Mouse (Mus musculus): ENCODE measurements at regions not wholly inside any gene's neighbourhood (a gene's known extent, or its start where the extent isn't known, plus 50 kb on each side); places are given as distances from the start of the nearest gene placed in this dataset.

- Histone ChIP-seq H3K9me3 (replicated peaks; ENCODE audit: control insufficient read depth, low read length) (no peaks in the 10 kb centered on the region), H3K4me1 (ENCODE audit: control insufficient read depth, insufficient read depth, low read length) (no peaks in the 10 kb centered on the region), H3K4me3 (ENCODE audit: low read length) (no peak overlapping the region), H3K36me3 (ENCODE audit: control insufficient read depth, insufficient read depth) (no peaks in the 10 kb centered on the region), H3K9ac (ENCODE audit: low read length) (no peak overlapping the region), H3K27me3 (ENCODE audit: control insufficient read depth, insufficient read depth, low read length) (no peaks in the 10 kb centered on the region), H3K27ac (ENCODE audit: low read length) (no peak overlapping the region), H3K4me2 (ENCODE audit: low read depth, low read length) (no peak overlapping the region)
- 85% methylated on average over 6 of the region's 6 CpGs for WGBS
- ATAC-seq (replicated peaks; ENCODE audit: extremely low read depth, insufficient read depth, low FRiP score) = no peak
Observed at GRCm38 (mm10) chr7:69581668-69582067, 784.9 kb downstream of the Nr2f2 start.

GRCm38 (mm10) chr7:69578958-69579810 lies 787.4 kb downstream of the Nr2f2 start:
- no peaks in the 10 kb centered on the region for H3K9me3 ChIP-seq (replicated peaks; ENCODE audit: control insufficient read depth, low read length)
- no peak overlapping the region for H3K4me3 ChIP-seq (ENCODE audit: low read length)
- H3K27ac ChIP-seq (ENCODE audit: low read length) = no peak overlapping the region
- no peak overlapping the region for H3K4me2 ChIP-seq (ENCODE audit: low read depth, low read length)
- H3K27me3 ChIP-seq (ENCODE audit: control insufficient read depth, insufficient read depth, low read length) = no peaks in the 10 kb centered on the region
- no peaks in the 10 kb centered on the region for H3K36me3 ChIP-seq (ENCODE audit: control insufficient read depth, insufficient read depth)
- H3K9ac ChIP-seq (ENCODE audit: low read length) = no peak overlapping the region
- WGBS = 60% methylated on average over 18 of the region's 18 CpGs
- no peak for ATAC-seq (replicated peaks; ENCODE audit: extremely low read depth, insufficient read depth, low FRiP score)
- H3K4me1 ChIP-seq (ENCODE audit: control insufficient read depth, insufficient read depth, low read length) = no peaks in the 10 kb centered on the region

GRCm38 (mm10) chr7:69577754-69578153 lies 788.8 kb downstream of the Nr2f2 start:
- no peaks in the 10 kb centered on the region for H3K4me1 ChIP-seq (ENCODE audit: control insufficient read depth, insufficient read depth, low read length)
- 68% methylated on average over 6 of the region's 6 CpGs for WGBS
- no peak for ATAC-seq (replicated peaks; ENCODE audit: extremely low read depth, insufficient read depth, low FRiP score)
- H3K27me3 ChIP-seq (ENCODE audit: control insufficient read depth, insufficient read depth, low read length) = no peaks in the 10 kb centered on the region
- H3K36me3 ChIP-seq (ENCODE audit: control insufficient read depth, insufficient read depth) = no peaks in the 10 kb centered on the region
- no peak overlapping the region for H3K4me3 ChIP-seq (ENCODE audit: low read length)
- no peak overlapping the region for H3K9ac ChIP-seq (ENCODE audit: low read length)
- no peak overlapping the region for H3K27ac ChIP-seq (ENCODE audit: low read length)
- no peaks in the 10 kb centered on the region for H3K9me3 ChIP-seq (replicated peaks; ENCODE audit: control insufficient read depth, low read length)
- H3K4me2 ChIP-seq (ENCODE audit: low read depth, low read length) = no peak overlapping the region

GRCm38 (mm10) chr7:69576596-69576995 lies 789.9 kb downstream of the Nr2f2 start:
- no peak overlapping the region for H3K27ac ChIP-seq (ENCODE audit: low read length)
- no peak for ATAC-seq (replicated peaks; ENCODE audit: extremely low read depth, insufficient read depth, low FRiP score)
- no peak overlapping the region for H3K4me3 ChIP-seq (ENCODE audit: low read length)
- H3K9me3 ChIP-seq (replicated peaks; ENCODE audit: control insufficient read depth, low read length) = no peaks in the 10 kb centered on the region
- H3K4me2 ChIP-seq (ENCODE audit: low read depth, low read length) = no peak overlapping the region
- 79% methylated on average over 6 of the region's 6 CpGs for WGBS
- no peaks in the 10 kb centered on the region for H3K27me3 ChIP-seq (ENCODE audit: control insufficient read depth, insufficient read depth, low read length)
- H3K4me1 ChIP-seq (ENCODE audit: control insufficient read depth, insufficient read depth, low read length) = no peaks in the 10 kb centered on the region
- no peaks in the 10 kb centered on the region for H3K36me3 ChIP-seq (ENCODE audit: control insufficient read depth, insufficient read depth)
- no peak overlapping the region for H3K9ac ChIP-seq (ENCODE audit: low read length)

GRCm38 (mm10) chr7:69573730-69574129 lies 792.8 kb downstream of the Nr2f2 start:
- no peaks in the 10 kb centered on the region for H3K27me3 ChIP-seq (ENCODE audit: control insufficient read depth, insufficient read depth, low read length)
- H3K27ac ChIP-seq (ENCODE audit: low read length) = no peak overlapping the region
- H3K36me3 ChIP-seq (ENCODE audit: control insufficient read depth, insufficient read depth) = no peaks in the 10 kb centered on the region
- no peak overlapping the region for H3K4me2 ChIP-seq (ENCODE audit: low read depth, low read length)
- ATAC-seq (replicated peaks; ENCODE audit: extremely low read depth, insufficient read depth, low FRiP score) = no peak
- no peak overlapping the region for H3K4me3 ChIP-seq (ENCODE audit: low read length)
- no peak overlapping the region for H3K9ac ChIP-seq (ENCODE audit: low read length)
- WGBS = 78% methylated on average over 5 of the region's 5 CpGs
- no peaks in the 10 kb centered on the region for H3K9me3 ChIP-seq (replicated peaks; ENCODE audit: control insufficient read depth, low read length)
- no peaks in the 10 kb centered on the region for H3K4me1 ChIP-seq (ENCODE audit: control insufficient read depth, insufficient read depth, low read length)

GRCm38 (mm10) chr7:69572626-69573394 lies 793.7 kb downstream of the Nr2f2 start:
- H3K9me3 ChIP-seq (replicated peaks; ENCODE audit: control insufficient read depth, low read length) = no peaks in the 10 kb centered on the region
- H3K4me1 ChIP-seq (ENCODE audit: control insufficient read depth, insufficient read depth, low read length) = no peaks in the 10 kb centered on the region
- WGBS = 67% methylated on average over 7 of the region's 7 CpGs
- H3K4me2 ChIP-seq (ENCODE audit: low read depth, low read length) = no peak overlapping the region
- H3K4me3 ChIP-seq (ENCODE audit: low read length) = no peak overlapping the region
- no peaks in the 10 kb centered on the region for H3K36me3 ChIP-seq (ENCODE audit: control insufficient read depth, insufficient read depth)
- no peaks in the 10 kb centered on the region for H3K27me3 ChIP-seq (ENCODE audit: control insufficient read depth, insufficient read depth, low read length)
- no peak overlapping the region for H3K27ac ChIP-seq (ENCODE audit: low read length)
- no peak for ATAC-seq (replicated peaks; ENCODE audit: extremely low read depth, insufficient read depth, low FRiP score)
- no peak overlapping the region for H3K9ac ChIP-seq (ENCODE audit: low read length)

GRCm38 (mm10) chr7:69566949-69567348 lies 799.6 kb downstream of the Nr2f2 start:
- H3K4me3 ChIP-seq (ENCODE audit: low read length) = no peak overlapping the region
- 71% methylated on average over 4 of the region's 4 CpGs for WGBS
- ATAC-seq (replicated peaks; ENCODE audit: extremely low read depth, insufficient read depth, low FRiP score) = no peak
- no peaks in the 10 kb centered on the region for H3K36me3 ChIP-seq (ENCODE audit: control insufficient read depth, insufficient read depth)
- no peaks in the 10 kb centered on the region for H3K9me3 ChIP-seq (replicated peaks; ENCODE audit: control insufficient read depth, low read length)
- no peaks in the 10 kb centered on the region for H3K27me3 ChIP-seq (ENCODE audit: control insufficient read depth, insufficient read depth, low read length)
- no peak overlapping the region for H3K4me2 ChIP-seq (ENCODE audit: low read depth, low read length)
- H3K9ac ChIP-seq (ENCODE audit: low read length) = no peak overlapping the region
- H3K27ac ChIP-seq (ENCODE audit: low read length) = no peak overlapping the region
- H3K4me1 ChIP-seq (ENCODE audit: control insufficient read depth, insufficient read depth, low read length) = no peaks in the 10 kb centered on the region

GRCm38 (mm10) chr7:69564432-69564831 lies 802.1 kb downstream of the Nr2f2 start:
- H3K4me3 ChIP-seq (ENCODE audit: low read length) = no peak overlapping the region
- 69% methylated on average over 2 of the region's 2 CpGs for WGBS

GRCm38 (mm10) chr7:69554776-69555175 lies 805.7 kb upstream of the Arrdc4 start:
- Histone ChIP-seq H3K4me1 (ENCODE audit: control insufficient read depth, insufficient read depth, low read length) (no peaks in the 10 kb centered on the region), H3K36me3 (ENCODE audit: control insufficient read depth, insufficient read depth) (no peaks in the 10 kb centered on the region), H3K4me2 (ENCODE audit: low read depth, low read length) (no peak overlapping the region), H3K27ac (ENCODE audit: low read length) (no peak overlapping the region), H3K27me3 (ENCODE audit: control insufficient read depth, insufficient read depth, low read length) (no peaks in the 10 kb centered on the region), H3K9me3 (replicated peaks; ENCODE audit: control insufficient read depth, low read length) (no peaks in the 10 kb centered on the region), H3K9ac (ENCODE audit: low read length) (no peak overlapping the region), H3K4me3 (ENCODE audit: low read length) (no peak overlapping the region)
- WGBS = 66% methylated on average over 8 of the region's 8 CpGs
- no peak for ATAC-seq (replicated peaks; ENCODE audit: extremely low read depth, insufficient read depth, low FRiP score)

More at GRCm38 (mm10) chr7:69564432-69564831, 802.1 kb downstream of the Nr2f2 start:
- Histone ChIP-seq H3K4me1 (ENCODE audit: control insufficient read depth, insufficient read depth, low read length) (no peaks in the 10 kb centered on the region), H3K9ac (ENCODE audit: low read length) (no peak overlapping the region), H3K9me3 (replicated peaks; ENCODE audit: control insufficient read depth, low read length) (no peaks in the 10 kb centered on the region), H3K27me3 (ENCODE audit: control insufficient read depth, insufficient read depth, low read length) (no peaks in the 10 kb centered on the region), H3K4me2 (ENCODE audit: low read depth, low read length) (no peak overlapping the region), H3K27ac (ENCODE audit: low read length) (no peak overlapping the region), H3K36me3 (ENCODE audit: control insufficient read depth, insufficient read depth) (no peaks in the 10 kb centered on the region)
- ATAC-seq (replicated peaks; ENCODE audit: extremely low read depth, insufficient read depth, low FRiP score) = no peak

Measured in heart, embryonic 16.5 days (tissue).